Mouse (Mus musculus) intestine, embryonic 14.5 days (tissue): Measurements from ENCODE around the gene Hdac11. TPM values are rescaled to one million over a fixed set of nuclear protein-coding genes. Genes with fewer than 3 reads are reported as not detected.
"Not testable (repeated sequence)": the region's sequence is repeated elsewhere in the genome, so short reads cannot be mapped to it uniquely, and the experiment has no call there.

Experiments used
- ATAC-seq: fragments of 200-750 bp; cut with Nextera tagmentation; replicated peaks from 2 replicates; pipeline ENCODE4 v1.8.0; 2017; ENCODE audit warnings: low read depth, moderate number of reproducible peaks, moderate TSS enrichment, moderate library complexity; ENCODE audit not compliant: low FRiP score, low TSS enrichment
- DNase-seq: peaks from one replicate; pipeline ENCODE4 v3.0.0-alpha.2; 2018; ENCODE audit warnings: low spot score
- H3K27ac ChIP-seq: fragments of 300-500 bp; sonication (generic); 2 replicates; pipeline ENCODE4 v1.5.1; 2014; ENCODE audit warnings: low read depth, mild to moderate bottlenecking, control low read depth
- H3K27me3 ChIP-seq: fragments of 300-500 bp; sonication (generic); replicated peaks from 2 replicates; pipeline ENCODE4 v1.6.1; 2014; ENCODE audit warnings: low read length, control low read depth; ENCODE audit not compliant: control insufficient read depth, insufficient read depth
- H3K36me3 ChIP-seq: fragments of 300-500 bp; sonication (generic); 2 replicates; pipeline ENCODE4 v1.6.1; 2014; ENCODE audit warnings: low read length, control low read depth; ENCODE audit not compliant: control insufficient read depth, insufficient read depth
- H3K4me1 ChIP-seq: fragments of 300-500 bp; sonication (generic); replicated peaks from 2 replicates; pipeline ENCODE4 v1.6.1; 2014; ENCODE audit warnings: low read length, control low read depth, mixed read lengths; ENCODE audit not compliant: control insufficient read depth, insufficient read depth
- H3K4me2 ChIP-seq: fragments of 300-500 bp; sonication (generic); 2 replicates; pipeline ENCODE4 v1.6.1; 2014; ENCODE audit warnings: low read length
- H3K4me3 ChIP-seq: fragments of 300-500 bp; sonication (generic); 2 replicates; pipeline ENCODE4 v1.5.1; 2014; ENCODE audit warnings: low read depth, low read length, control low read depth, mixed read lengths
- H3K9ac ChIP-seq: fragments of 300-500 bp; sonication (generic); 2 replicates; pipeline ENCODE4 v1.6.1; 2014; ENCODE audit warnings: mild to moderate bottlenecking, low read length
- H3K9me3 ChIP-seq: fragments of 300-500 bp; sonication (generic); 2 replicates; pipeline ENCODE4 v1.6.1; 2016; ENCODE audit warnings: low read length, control low read depth; ENCODE audit not compliant: control insufficient read depth
- WGBS: fragments of 180-500 bp; shearing (Covaris S2); extraction: QIAGEN DNeasy Blood & Tissue Kit; methylation state at CpG from one replicate; pipeline ENCODE4 v1.1.7; 2014; 5-methylcytosine and 5-hydroxymethylcytosine counted together
- polyA plus RNA-seq: library from polyadenylated mRNA; unstranded; fragments of >200 nt; fragmentation: Nextera tagmentation; extraction: Ambion mirVana; gene quantifications from 2 replicates; pipeline ENCODE4 v1.2.1, GENCODE M21; 2014

Hdac11 gene
- polyA plus RNA-seq, 1 experiment from 2014 or later = 9.6 TPM

GRCm38 (mm10) chr6:91205791-91206190, 49.3 kb downstream of the Hdac11 start:
- Histone ChIP-seq H3K9me3 (no peaks in the 10 kb centered on the region), H3K9ac (no peak overlapping the region), H3K4me2 (no peak overlapping the region), H3K36me3 (no peaks in the 10 kb centered on the region), H3K27me3 (no peaks in the 10 kb centered on the region), H3K4me3 (no peak overlapping the region), H3K27ac (no peak overlapping the region), H3K4me1 (peaks cover 8% of the 10 kb centered on the region; the same call in 1 of the 2 replicates)
- 71% methylated on average over 5 of the region's 5 CpGs for WGBS
- DNase-seq = no peak
- ATAC-seq = no peak

GRCm38 (mm10) chr6:91207491-91207890, 51.0 kb downstream of the Hdac11 start:
- Histone ChIP-seq H3K4me2 (no peak overlapping the region), H3K27me3 (no peaks in the 10 kb centered on the region), H3K36me3 (no peaks in the 10 kb centered on the region), H3K4me1 (no peaks in the 10 kb centered on the region), H3K4me3 (no peak overlapping the region), H3K9ac (no peak overlapping the region), H3K27ac (no peak overlapping the region), H3K9me3 (no peaks in the 10 kb centered on the region)
- 68% methylated on average over 3 of the region's 3 CpGs for WGBS
- DNase-seq = no peak
- ATAC-seq = no peak

GRCm38 (mm10) chr6:91209780-91210179, 53.3 kb downstream of the Hdac11 start:
- 0 out of 2 replicates have a peak, but pooled peaks cover 3% of the 10 kb centered on the region for H3K4me1 ChIP-seq
- no peak overlapping the region for H3K4me3 ChIP-seq
- no peaks in the 10 kb centered on the region for H3K9me3 ChIP-seq
- 13% methylated on average over 2 of the region's 2 CpGs for WGBS
- H3K27me3 ChIP-seq = peaks cover 6% of the 10 kb centered on the region; the same call in 1 of the 2 replicates
- no peak for DNase-seq
- H3K9ac ChIP-seq = no peak overlapping the region
- no peaks in the 10 kb centered on the region for H3K36me3 ChIP-seq
- 0 out of 2 replicates have a peak, but pooled peaks have one; percentile 17 for ATAC-seq
- H3K27ac ChIP-seq = no peak overlapping the region; the same call in 1 of the 2 replicates
- no peak overlapping the region for H3K4me2 ChIP-seq

- DNase-seq (no peak), ATAC-seq (no peak)
- H3K4me2 ChIP-seq = no peak overlapping the region
- H3K36me3 ChIP-seq = no peaks in the 10 kb centered on the region
- 30% methylated on average over 3 of the region's 3 CpGs for WGBS
- H3K9me3 ChIP-seq = no peaks in the 10 kb centered on the region
- no peak overlapping the region for H3K9ac ChIP-seq
- H3K4me3 ChIP-seq = no peak overlapping the region
- 0 out of 2 replicates have a peak, but pooled peaks cover 3% of the 10 kb centered on the region for H3K4me1 ChIP-seq
- H3K27ac ChIP-seq = no peak overlapping the region
- peaks cover 6% of the 10 kb centered on the region; the same call in 1 of the 2 replicates for H3K27me3 ChIP-seq
These were observed 54.4 kb downstream of the Hdac11 start for GRCm38 (mm10) chr6:91210852-91211251.

GRCm38 (mm10) chr6:91212155-91212554, 55.7 kb downstream of the Hdac11 start, which contains the start of gene Fbln2:
Gene Fbln2 (plus strand): TSS chr6:91212455.
- H3K36me3 ChIP-seq, ATAC-seq, H3K4me1 ChIP-seq, H3K9me3 ChIP-seq, DNase-seq, H3K27me3 ChIP-seq, H3K27ac ChIP-seq: not testable (repeated sequence)
- H3K4me2 ChIP-seq = peak within 1 kb of the TSS; percentile 57
- H3K9ac ChIP-seq = peak within 1 kb of the TSS; percentile 37; the same call in 1 of the 2 replicates
- H3K4me3 ChIP-seq = peak within 1 kb of the TSS; percentile 37

GRCm38 (mm10) chr6:91212571-91212970, 56.1 kb downstream of the Hdac11 start:
- ATAC-seq (peak; percentile 79), DNase-seq (peak; percentile 72)
- Histone ChIP-seq H3K27me3 (peaks cover 6% of the 10 kb centered on the region; the same call in 1 of the 2 replicates), H3K4me3 (peak overlapping the region; percentile 37), H3K36me3 (no peaks in the 10 kb centered on the region), H3K4me2 (peak overlapping the region; percentile 57), H3K9me3 (no peaks in the 10 kb centered on the region), H3K4me1 (0 out of 2 replicates have a peak, but pooled peaks cover 3% of the 10 kb centered on the region), H3K27ac (no peak overlapping the region), H3K9ac (peak overlapping the region; percentile 37; the same call in 1 of the 2 replicates)
- 2% methylated on average over 26 of the region's 29 CpGs for WGBS

GRCm38 (mm10) chr6:91213287-91214218, 57.1 kb downstream of the Hdac11 start:
- peak overlapping the region; percentile 37 for H3K4me3 ChIP-seq
- H3K9ac ChIP-seq = no peak overlapping the region
- 60% methylated on average over 21 of the region's 21 CpGs for WGBS
- no peak for ATAC-seq
- no peak for DNase-seq
- no peak overlapping the region for H3K27ac ChIP-seq
- peak overlapping the region; percentile 57 for H3K4me2 ChIP-seq
- H3K9me3 ChIP-seq = no peaks in the 10 kb centered on the region
- no peaks in the 10 kb centered on the region for H3K36me3 ChIP-seq
- H3K4me1 ChIP-seq = 0 out of 2 replicates have a peak, but pooled peaks cover 3% of the 10 kb centered on the region
- peaks cover 6% of the 10 kb centered on the region; the same call in 1 of the 2 replicates for H3K27me3 ChIP-seq

GRCm38 (mm10) chr6:91215454-91215853, 59.0 kb downstream of the Hdac11 start:
- no peak overlapping the region for H3K9ac ChIP-seq
- H3K36me3 ChIP-seq = no peaks in the 10 kb centered on the region
- no peak overlapping the region for H3K4me3 ChIP-seq
- H3K27ac ChIP-seq = no peak overlapping the region
- peaks cover 6% of the 10 kb centered on the region; the same call in 1 of the 2 replicates for H3K27me3 ChIP-seq
- no peaks in the 10 kb centered on the region for H3K9me3 ChIP-seq
- DNase-seq (no peak), ATAC-seq (no peak)
- 0 out of 2 replicates have a peak, but pooled peaks cover 3% of the 10 kb centered on the region for H3K4me1 ChIP-seq
- H3K4me2 ChIP-seq = no peak overlapping the region
- WGBS = 68% methylated on average over 1 of the region's 1 CpGs
